Mouse (Mus musculus): ENCODE measurements around the gene Hrh3. TPM values are rescaled to one million over a fixed set of nuclear protein-coding genes. Genes with fewer than 3 reads are reported as not detected.
A peak's percentile ranks its signal among the peaks of the same experiment; 100 is the strongest.

The Hrh3 gene
- total RNA-seq, 2 experiments from 2014 or later, result 94.8 to 99.4 TPM

- intact Hi-C loops (cut with DNase I), result no loop called here
Observed at GRCm38 (mm10) chr2:180108285-180108684, 4.0 kb upstream of the Hrh3 start.

GRCm38 (mm10) chr2:180107081-180107480 lies 2.8 kb upstream of the Hrh3 start:
- intact Hi-C loops (cut with DNase I), result no loop called here
- DNase-seq (ENCODE audit: low spot score in 2 of 2), result no peak

More at GRCm38 (mm10) chr2:180108285-180108684, 4.0 kb upstream of the Hrh3 start:
- DNase-seq (ENCODE audit: low spot score in 2 of 2), result no peak

- intact Hi-C loops (cut with DNase I), result no loop called here
- no peak for DNase-seq (ENCODE audit: low spot score in 2 of 2)
Observed at GRCm38 (mm10) chr2:180105441-180106190, 1.3 kb upstream of the Hrh3 start.

GRCm38 (mm10) chr2:180104659-180105377 lies 530 bp upstream of the Hrh3 start:
- peak in 1 of 2 experiments; percentile 41 for DNase-seq (ENCODE audit: low spot score in 2 of 2)
- intact Hi-C loops (cut with DNase I), result no loop called here

- peak; percentile 50 to 53 for DNase-seq (ENCODE audit: low spot score in 2 of 2)
- intact Hi-C loops (cut with DNase I), result no loop called here
Observed at GRCm38 (mm10) chr2:180103151-180103977, 924 bp downstream of the Hrh3 start.

- peak in 1 of 2 experiments; percentile 18 for DNase-seq (ENCODE audit: low spot score in 2 of 2)
- intact Hi-C loops (cut with DNase I), result no loop called here
Observed at GRCm38 (mm10) chr2:180099529-180099928, 4.8 kb downstream of the Hrh3 start.

- DNase-seq (ENCODE audit: low spot score in 2 of 2), result peak in 1 of 2 experiments; percentile 12
- intact Hi-C loops (cut with DNase I), result no loop called here
Observed at GRCm38 (mm10) chr2:180098167-180098566, 6.1 kb downstream of the Hrh3 start.

- intact Hi-C loops (cut with DNase I), result no loop called here
- DNase-seq (ENCODE audit: low spot score in 2 of 2), result no peak
Observed at GRCm38 (mm10) chr2:180097585-180097984, 6.7 kb downstream of the Hrh3 start.

- intact Hi-C loops (cut with DNase I), result no loop called here
- no peak for DNase-seq (ENCODE audit: low spot score in 2 of 2)
Observed at GRCm38 (mm10) chr2:180095711-180096110, 8.6 kb downstream of the Hrh3 start.

GRCm38 (mm10) chr2:180090285-180090684 lies 14.0 kb downstream of the Hrh3 start:
- DNase-seq (ENCODE audit: low spot score in 2 of 2), result no peak
- intact Hi-C loops (cut with DNase I), result no loop called here

- intact Hi-C loops (cut with DNase I), result no loop called here
- DNase-seq (ENCODE audit: low spot score in 2 of 2), result no peak
Observed at GRCm38 (mm10) chr2:180087472-180087871, 16.8 kb downstream of the Hrh3 start.

- intact Hi-C loops (cut with DNase I), result no loop called here
- no peak for DNase-seq (ENCODE audit: low spot score in 2 of 2)
Observed at GRCm38 (mm10) chr2:180086637-180087027, 17.7 kb downstream of the Hrh3 start.

- DNase-seq (ENCODE audit: low spot score in 2 of 2), result no peak
- intact Hi-C loops (cut with DNase I), result no loop called here
Observed at GRCm38 (mm10) chr2:180085926-180086636, 18.2 kb downstream of the Hrh3 start.

- intact Hi-C loops (cut with DNase I), result no loop called here
- no peak for DNase-seq (ENCODE audit: low spot score in 2 of 2)
Observed at GRCm38 (mm10) chr2:180084565-180084964, 19.7 kb downstream of the Hrh3 start.

GRCm38 (mm10) chr2:180083063-180083462 lies 21.2 kb downstream of the Hrh3 start:
- intact Hi-C loops (cut with DNase I), result no loop called here
- no peak for DNase-seq (ENCODE audit: low spot score in 2 of 2)

- intact Hi-C loops (cut with DNase I), result no loop called here
Observed at GRCm38 (mm10) chr2:180080680-180081079, 23.6 kb downstream of the Hrh3 start.

GRCm38 (mm10) chr2:180077622-180078021 lies 26.7 kb downstream of the Hrh3 start:
- intact Hi-C loops (cut with DNase I), result loop anchor here (10.0 kb wide), 1 partner anchor 177 kb away; the partner anchor contains the start of gene Rps21
- no peak for DNase-seq (ENCODE audit: low spot score in 2 of 2)

More at GRCm38 (mm10) chr2:180080680-180081079, 23.6 kb downstream of the Hrh3 start:
- no peak for DNase-seq (ENCODE audit: low spot score in 2 of 2)

- DNase-seq (ENCODE audit: low spot score in 2 of 2), result no peak
- intact Hi-C loops (cut with DNase I), result loop anchor here (10.0 kb wide), 1 partner anchor 182 kb away; the partner anchor contains the start of gene Rps21
Observed at GRCm38 (mm10) chr2:180072886-180073285, 31.4 kb downstream of the Hrh3 start.

GRCm38 (mm10) chr2:180071671-180072070 lies 32.6 kb downstream of the Hrh3 start:
- DNase-seq (ENCODE audit: low spot score in 2 of 2), result no peak
- intact Hi-C loops (cut with DNase I), result loop anchor here (10.0 kb wide), 1 partner anchor 183 kb away; the partner anchor contains the start of gene Rps21

Data from left cerebral cortex, postnatal 36 days (tissue).